Mouse (Mus musculus): ENCODE measurements around the gene Kif16b.

DNA sequence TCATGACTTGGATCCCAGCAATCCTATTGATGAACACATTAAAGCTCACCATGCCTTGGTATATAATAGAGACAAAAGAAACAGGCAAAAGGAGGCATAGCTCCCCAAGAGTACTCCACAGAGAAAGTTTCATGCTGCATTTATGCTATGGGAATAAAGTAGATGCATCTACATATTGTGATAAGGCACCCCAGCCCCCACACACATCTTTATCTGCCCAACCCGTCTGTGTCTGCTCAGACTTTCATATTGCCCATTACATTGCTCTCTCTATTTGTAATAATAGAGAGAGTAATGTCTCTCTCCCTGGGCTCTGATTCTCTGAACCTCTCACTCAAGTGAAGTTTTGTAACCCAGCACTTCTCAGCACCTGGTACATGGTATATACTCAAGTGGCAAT is 126.0 kb downstream of the Kif16b start:
- TF ChIP-seq POLR2A (IDR thresholded peaks at IDR 0.05; ENCODE audit: borderline replicate concordance, control insufficient read depth, low read depth, low read length) (no peak), CTCF (IDR thresholded peaks at IDR 0.05; ENCODE audit: control insufficient read depth, insufficient read depth, low read length) (no peak)

Data from bone marrow, adult 2 months (tissue).